Mouse (Mus musculus) kidney, adult 2 months (tissue): ENCODE data around the gene Trak1.

Experiments
- CTCF ChIP-seq: fragments of 200-500 bp; conservative IDR thresholded peaks from 2 replicates; pipeline ENCODE4 v1.5.1; 2011; ENCODE audit warnings: low read depth, mild to moderate bottlenecking, control low read depth, low read length, moderate library complexity, mixed read lengths; ENCODE audit not compliant: insufficient read depth, insufficient read length
- POLR2A ChIP-seq: fragments of 200-500 bp; IDR thresholded peaks from one replicate; pipeline ENCODE4 v1.6.1; 2011; ENCODE audit warnings: low read depth, low read length, control low read depth

- TF ChIP-seq POLR2A, result no peak
- no peak for TF ChIP-seq CTCF
These were observed 43.3 kb upstream of the Trak1 start for GRCm38 (mm10) chr9:121253983-121254382.
